Mouse (Mus musculus): ENCODE measurements around the gene Mex3a. TPM values are rescaled to one million over a fixed set of nuclear protein-coding genes. Genes with fewer than 3 reads are reported as not detected.

Mex3a gene
- polyA plus RNA-seq, 1 experiment, result 1.0 TPM

DNA sequence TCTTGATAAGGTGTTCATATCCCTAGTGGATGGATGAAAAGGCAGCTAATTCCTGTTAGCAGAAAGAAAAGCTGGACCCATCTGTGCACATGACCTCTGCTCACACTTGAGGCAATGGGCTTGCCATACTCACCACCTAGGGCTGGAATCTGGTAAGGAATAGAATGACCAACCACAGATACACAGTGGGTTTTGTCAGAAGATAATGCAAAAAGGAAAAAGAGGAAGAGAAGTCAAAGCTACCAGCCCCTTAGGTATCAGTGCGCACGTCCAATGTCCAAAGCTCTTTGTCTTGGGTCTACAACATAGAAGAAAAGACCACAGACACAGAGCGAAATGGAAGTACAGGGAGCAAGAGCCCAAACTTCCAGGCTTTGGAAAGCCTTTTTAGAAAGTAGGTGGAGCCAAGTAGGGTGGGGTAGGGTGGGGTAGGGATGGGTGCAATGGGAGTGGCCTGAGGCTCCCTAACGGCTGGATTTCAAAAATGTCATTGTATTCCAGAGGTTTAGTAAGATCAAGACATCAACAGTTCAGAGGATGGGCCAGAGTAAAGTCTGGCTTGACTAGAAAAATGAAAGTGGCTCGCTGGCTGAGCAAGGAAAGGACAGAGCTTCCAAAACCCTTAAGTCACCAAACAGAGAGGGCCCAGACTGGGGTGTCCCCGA lies 30.7 kb upstream of the Mex3a start:
- no peak for TF ChIP-seq CTCF (IDR thresholded peaks at IDR 0.05; ENCODE audit: extremely low read depth, insufficient read depth, insufficient read length, insufficient replicate concordance)
- H3K4me1 ChIP-seq (ENCODE audit: control insufficient read depth, insufficient read depth, insufficient read length), result peaks cover 12% of the 10 kb centered on the region
- no peaks in the 10 kb centered on the region for H3K36me3 ChIP-seq (ENCODE audit: control insufficient read depth, insufficient read depth, low read length)
- H3K27ac ChIP-seq (ENCODE audit: insufficient read depth, low read length), result peak overlapping the region; percentile 19; the same call in 1 of the 2 replicates
- WGBS, result 70% methylated on average over 6 of the region's 6 CpGs
- H3K27me3 ChIP-seq (ENCODE audit: control insufficient read depth, insufficient read depth, low read length), result peaks cover 6% of the 10 kb centered on the region; the same call in 1 of the 2 replicates
- DNase-seq (ENCODE audit: low read depth in 1 of 2, low spot score in 2 of 2), result no peak
- peak overlapping the region; percentile 34 for H3K4me3 ChIP-seq (ENCODE audit: extremely low read depth, insufficient read depth, insufficient read length)

DNA sequence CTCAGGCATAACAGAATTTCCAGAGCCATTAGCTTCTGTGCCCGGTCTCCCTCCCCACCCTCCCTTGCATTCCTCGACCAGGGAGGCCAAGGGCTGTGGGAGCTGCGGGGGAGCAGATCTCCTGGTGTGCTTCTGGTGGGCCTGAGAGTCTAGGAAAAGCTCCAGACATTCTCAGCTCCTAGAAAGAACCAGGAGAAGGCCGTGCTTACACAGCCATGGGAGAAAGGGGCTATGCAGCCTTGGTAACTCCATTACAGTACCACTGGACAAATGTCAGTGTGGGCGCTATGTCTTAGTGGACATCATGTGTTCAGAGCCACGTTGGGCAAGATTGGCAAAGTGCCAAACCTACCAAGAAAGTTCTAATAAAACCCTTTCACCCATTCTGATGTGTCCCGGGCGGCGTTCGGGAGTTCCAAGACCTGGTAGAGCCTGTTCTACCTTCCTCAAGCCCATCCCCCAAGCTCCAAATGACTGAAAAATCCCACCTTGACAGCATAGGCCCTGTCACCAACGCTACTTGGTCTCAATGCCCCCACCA lies 30.1 kb upstream of the Mex3a start:
- TF ChIP-seq CTCF (IDR thresholded peaks at IDR 0.05; ENCODE audit: extremely low read depth, insufficient read depth, insufficient read length, insufficient replicate concordance), result no peak
- TF ChIP-seq POLR2A (IDR thresholded peaks at IDR 0.05; ENCODE audit: low read depth, low read length), result no peak

DNA sequence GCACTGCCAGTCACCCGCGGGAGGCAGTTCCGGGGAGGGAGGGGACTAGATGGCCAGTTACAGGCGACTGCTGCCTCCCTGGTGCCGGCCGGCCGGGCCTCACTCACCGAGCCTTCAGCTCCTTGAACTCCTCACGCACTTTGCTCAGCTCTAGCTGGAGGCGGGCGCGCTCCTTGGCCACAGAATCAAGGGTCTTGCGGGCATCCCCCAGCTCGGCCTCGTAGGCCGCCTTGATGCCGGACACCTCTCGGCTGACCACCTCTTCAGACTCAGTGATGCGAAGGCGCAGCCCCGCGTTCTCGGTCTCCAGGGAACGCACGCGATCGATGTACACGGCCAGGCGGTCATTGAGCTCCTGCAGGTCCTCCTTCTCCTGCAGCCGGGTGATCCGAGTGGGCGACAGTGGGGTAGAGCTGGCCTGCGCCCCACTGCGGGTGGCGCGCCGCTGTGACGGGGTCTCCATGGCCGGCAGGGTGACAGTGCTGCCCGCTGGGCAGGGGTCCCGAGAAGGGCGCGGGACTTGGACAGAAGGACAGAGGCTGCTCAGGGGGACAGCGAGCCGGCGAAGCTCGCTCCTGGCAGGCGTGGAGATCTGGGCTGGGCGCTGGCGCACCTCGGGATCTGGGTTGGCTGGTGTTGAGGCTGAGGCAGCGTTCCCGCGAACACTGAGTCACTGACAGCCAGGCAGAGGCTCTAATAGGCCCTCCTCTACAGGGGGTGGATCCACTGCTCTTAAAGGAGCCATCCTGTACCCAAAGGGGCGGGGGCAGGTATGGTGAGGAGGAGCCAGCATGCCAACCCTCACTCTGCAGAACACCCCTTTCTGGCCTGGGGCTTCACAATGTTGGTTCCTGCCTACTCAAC lies 29.3 kb upstream of the Mex3a start:
- peaks cover 6% of the 10 kb centered on the region; the same call in 1 of the 2 replicates for H3K27me3 ChIP-seq (ENCODE audit: control insufficient read depth, insufficient read depth, low read length)
- WGBS, result 4% methylated on average over 55 of the region's 55 CpGs
- no peaks in the 10 kb centered on the region for H3K36me3 ChIP-seq (ENCODE audit: control insufficient read depth, insufficient read depth, low read length)
- TF ChIP-seq POLR2A (IDR thresholded peaks at IDR 0.05; ENCODE audit: low read depth, low read length) (peak; percentile 43), CTCF (IDR thresholded peaks at IDR 0.05; ENCODE audit: extremely low read depth, insufficient read depth, insufficient read length, insufficient replicate concordance) (no peak)
- peaks cover 12% of the 10 kb centered on the region for H3K4me1 ChIP-seq (ENCODE audit: control insufficient read depth, insufficient read depth, insufficient read length)
- peak overlapping the region; percentile 57 for H3K4me3 ChIP-seq (ENCODE audit: extremely low read depth, insufficient read depth, insufficient read length)
- H3K27ac ChIP-seq (ENCODE audit: insufficient read depth, low read length), result peak overlapping the region; percentile 21; the same call in 1 of the 2 replicates
- DNase-seq (ENCODE audit: low read depth in 1 of 2, low spot score in 2 of 2), result no peak

More for the DNA sequence above, 30.1 kb upstream of the Mex3a start:
- 68% methylated on average over 11 of the region's 11 CpGs for WGBS
- Histone ChIP-seq H3K4me3 (ENCODE audit: extremely low read depth, insufficient read depth, insufficient read length) (peak overlapping the region; percentile 57), H3K27me3 (ENCODE audit: control insufficient read depth, insufficient read depth, low read length) (peaks cover 6% of the 10 kb centered on the region; the same call in 1 of the 2 replicates), H3K36me3 (ENCODE audit: control insufficient read depth, insufficient read depth, low read length) (no peaks in the 10 kb centered on the region), H3K4me1 (ENCODE audit: control insufficient read depth, insufficient read depth, insufficient read length) (peaks cover 12% of the 10 kb centered on the region), H3K27ac (ENCODE audit: insufficient read depth, low read length) (peak overlapping the region; percentile 19; the same call in 1 of the 2 replicates)
- DNase-seq (ENCODE audit: low read depth in 1 of 2, low spot score in 2 of 2), result no peak

DNA sequence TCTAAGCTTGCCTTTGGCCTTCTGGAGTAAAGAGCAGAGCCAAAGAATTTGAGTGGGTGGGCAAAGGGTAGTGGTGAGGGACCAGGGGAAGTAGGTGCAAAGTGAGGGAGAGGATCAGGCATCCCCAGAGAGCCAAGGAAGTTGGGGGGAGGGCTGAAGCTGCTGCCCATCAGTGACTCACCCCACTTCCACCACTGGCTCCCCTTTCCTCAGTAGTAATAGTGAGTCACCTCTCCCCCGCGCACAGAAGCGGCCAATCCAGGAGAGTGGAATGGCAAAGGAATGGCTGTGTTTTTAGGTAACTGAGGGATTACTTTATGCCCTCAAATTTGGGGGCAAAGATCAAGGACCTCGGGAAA lies 28.7 kb upstream of the Mex3a start:
- TF ChIP-seq POLR2A (IDR thresholded peaks at IDR 0.05; ENCODE audit: low read depth, low read length), result no peak
- no peak for TF ChIP-seq CTCF (IDR thresholded peaks at IDR 0.05; ENCODE audit: extremely low read depth, insufficient read depth, insufficient read length, insufficient replicate concordance)
- Histone ChIP-seq H3K4me3 (ENCODE audit: extremely low read depth, insufficient read depth, insufficient read length) (no peak overlapping the region), H3K27me3 (ENCODE audit: control insufficient read depth, insufficient read depth, low read length) (peaks cover 6% of the 10 kb centered on the region; the same call in 1 of the 2 replicates), H3K36me3 (ENCODE audit: control insufficient read depth, insufficient read depth, low read length) (no peaks in the 10 kb centered on the region), H3K27ac (ENCODE audit: insufficient read depth, low read length) (no peak overlapping the region), H3K4me1 (ENCODE audit: control insufficient read depth, insufficient read depth, insufficient read length) (peaks cover 12% of the 10 kb centered on the region)
- no peak for DNase-seq (ENCODE audit: low read depth in 1 of 2, low spot score in 2 of 2)
- 27% methylated on average over 4 of the region's 4 CpGs for WGBS

DNA sequence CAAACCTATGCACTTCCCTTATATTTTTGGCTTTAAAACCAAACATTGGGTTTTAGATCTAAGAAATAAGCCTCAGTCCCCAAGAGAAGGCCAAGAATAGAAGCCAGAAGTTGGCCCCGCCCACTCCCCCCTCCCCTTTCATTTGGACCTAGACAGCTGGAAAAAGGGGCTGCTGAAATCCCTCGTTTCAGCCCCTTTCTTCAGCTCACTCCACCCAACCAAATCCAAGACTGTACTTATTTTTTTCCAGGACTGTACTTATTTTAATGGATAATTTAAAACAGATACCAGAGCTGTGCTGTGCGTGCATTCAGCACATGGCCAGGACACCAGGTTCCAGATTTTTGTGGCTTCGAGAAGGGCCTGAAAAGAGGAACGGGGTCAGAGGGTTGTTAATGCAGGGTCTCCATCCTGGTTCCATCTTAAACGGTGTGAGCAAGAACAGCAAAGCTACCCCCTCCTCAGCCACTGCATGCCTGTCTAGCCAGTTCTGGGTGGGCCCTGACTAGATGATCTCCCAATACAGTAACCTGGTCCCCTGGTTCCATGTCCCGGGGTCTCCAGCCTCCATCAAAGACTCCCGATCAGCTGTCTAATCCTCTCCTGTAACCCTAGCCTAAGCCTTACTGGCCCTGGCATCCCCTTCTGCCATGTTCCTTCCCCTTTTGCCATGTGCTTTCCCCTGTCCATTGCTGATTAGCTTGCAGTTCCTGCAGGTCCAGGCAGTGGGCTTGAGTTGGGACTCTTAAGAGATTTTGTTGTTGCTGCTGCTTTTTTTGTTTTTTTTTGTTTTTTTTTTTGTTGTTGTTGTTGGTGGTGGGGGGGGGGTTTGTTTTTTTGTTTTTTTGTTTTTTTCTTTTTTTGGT lies 28.1 kb upstream of the Mex3a start:
- DNase-seq (ENCODE audit: low read depth in 1 of 2, low spot score in 2 of 2), result no peak
- Histone ChIP-seq H3K36me3 (ENCODE audit: control insufficient read depth, insufficient read depth, low read length) (no peaks in the 10 kb centered on the region), H3K4me3 (ENCODE audit: extremely low read depth, insufficient read depth, insufficient read length) (no peak overlapping the region), H3K27me3 (ENCODE audit: control insufficient read depth, insufficient read depth, low read length) (peaks cover 6% of the 10 kb centered on the region; the same call in 1 of the 2 replicates), H3K4me1 (ENCODE audit: control insufficient read depth, insufficient read depth, insufficient read length) (peaks cover 13% of the 10 kb centered on the region), H3K27ac (ENCODE audit: insufficient read depth, low read length) (no peak overlapping the region)
- TF ChIP-seq POLR2A (IDR thresholded peaks at IDR 0.05; ENCODE audit: low read depth, low read length) (no peak), CTCF (IDR thresholded peaks at IDR 0.05; ENCODE audit: extremely low read depth, insufficient read depth, insufficient read length, insufficient replicate concordance) (no peak)
- WGBS, result 47% methylated on average over 8 of the region's 8 CpGs

DNA sequence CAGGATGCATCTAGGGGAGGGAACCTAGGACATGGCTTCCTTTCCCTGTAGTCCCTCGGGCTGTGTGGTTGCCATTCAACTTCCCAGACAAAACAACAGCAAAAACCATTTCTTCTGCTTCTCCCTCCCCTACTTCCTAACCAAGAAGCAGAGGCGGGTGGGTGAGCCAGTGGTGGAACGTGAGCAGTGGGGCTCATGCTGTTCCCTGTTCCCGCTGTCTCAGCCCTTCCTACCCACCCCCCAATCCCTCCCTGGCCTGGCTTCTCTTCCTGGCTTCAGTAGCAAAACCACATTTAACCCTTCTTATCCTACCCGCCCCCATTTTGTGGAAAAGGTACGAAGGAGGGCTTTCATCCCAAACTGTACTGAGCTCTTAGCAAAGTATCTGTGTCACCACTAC lies 27.1 kb upstream of the Mex3a start:
- TF ChIP-seq POLR2A (IDR thresholded peaks at IDR 0.05; ENCODE audit: low read depth, low read length) (no peak), CTCF (IDR thresholded peaks at IDR 0.05; ENCODE audit: extremely low read depth, insufficient read depth, insufficient read length, insufficient replicate concordance) (no peak)
- no peaks in the 10 kb centered on the region for H3K36me3 ChIP-seq (ENCODE audit: control insufficient read depth, insufficient read depth, low read length)
- 66% methylated on average over 6 of the region's 6 CpGs for WGBS
- H3K27ac ChIP-seq (ENCODE audit: insufficient read depth, low read length), result no peak overlapping the region
- peaks cover 6% of the 10 kb centered on the region; the same call in 1 of the 2 replicates for H3K27me3 ChIP-seq (ENCODE audit: control insufficient read depth, insufficient read depth, low read length)
- peaks cover 21% of the 10 kb centered on the region for H3K4me1 ChIP-seq (ENCODE audit: control insufficient read depth, insufficient read depth, insufficient read length)
- no peak overlapping the region for H3K4me3 ChIP-seq (ENCODE audit: extremely low read depth, insufficient read depth, insufficient read length)
- DNase-seq (ENCODE audit: low read depth in 1 of 2, low spot score in 2 of 2), result no peak
